ENCODE assay signal across 10 mouse cellular contexts in genomic region chr5:104407541-104408231, GRCm38 (mm10). TPM values are rescaled to one million over a fixed set of nuclear protein-coding genes. Genes with fewer than 3 reads are reported as not detected.
DNase-seq lines count a peak whose midpoint lies in the region; ATAC-seq lines count a peak whose summit lies in the region.
"Had no signal": no experiment of that assay in that cellular context is flagged by ENCODE, and none has a peak within 500 bp of the region (broad histone marks: within the 10 kb centered on the region; RNA-seq: fewer than 3 reads in every experiment).

No protein-coding gene starts in this region.

- H3K9ac ChIP-seq in kidney, embryonic 16.5 days (replicated peaks; ENCODE audit: low read length) = no peak overlapping the region
- no peak overlapping the region for H3K9ac ChIP-seq in embryonic facial prominence, embryonic 14.5 days (ENCODE audit: low read depth, low read length)
- H3K9ac ChIP-seq: midbrain, embryonic 12.5 days had no signal

- no peaks in the 10 kb centered on the region for H3K36me3 ChIP-seq in kidney, embryonic 16.5 days (ENCODE audit: insufficient read depth, low read length)
- H3K36me3 ChIP-seq in embryonic facial prominence, embryonic 14.5 days (ENCODE audit: control insufficient read depth, insufficient read depth, low read length) = no peaks in the 10 kb centered on the region
- H3K36me3 ChIP-seq: midbrain, embryonic 12.5 days had no signal

- H3K27ac ChIP-seq in kidney, embryonic 16.5 days (ENCODE audit: low read length) = peak overlapping the region; percentile 70
- peak overlapping the region; percentile 82 for H3K27ac ChIP-seq in embryonic facial prominence, embryonic 14.5 days (replicated peaks; ENCODE audit: low read depth, low read length)
- H3K27ac ChIP-seq: midbrain, embryonic 12.5 days had no signal

- no peak overlapping the region for H3K4me3 ChIP-seq in kidney, embryonic 16.5 days (ENCODE audit: low read length)
- no peak overlapping the region for H3K4me3 ChIP-seq in embryonic facial prominence, embryonic 14.5 days (ENCODE audit: low read depth, low read length)
- H3K4me3 ChIP-seq: midbrain, embryonic 12.5 days had no signal

- 54% methylated on average over 2 of the region's 2 CpGs for WGBS in kidney, embryonic 16.5 days
- 35% methylated on average over 2 of the region's 2 CpGs for WGBS in embryonic facial prominence, embryonic 14.5 days

- H3K4me2 ChIP-seq in kidney, embryonic 16.5 days (replicated peaks; ENCODE audit: low read depth, low read length) = no peak overlapping the region
- peak overlapping the region; percentile 8; the same call in 1 of the 2 replicates for H3K4me2 ChIP-seq in embryonic facial prominence, embryonic 14.5 days (ENCODE audit: low read depth, low read length)
- H3K4me2 ChIP-seq: midbrain, embryonic 12.5 days had no signal

- no peaks in the 10 kb centered on the region for H3K27me3 ChIP-seq in kidney, embryonic 16.5 days (ENCODE audit: insufficient read depth, low read length)
- H3K27me3 ChIP-seq in embryonic facial prominence, embryonic 14.5 days (replicated peaks; ENCODE audit: control insufficient read depth, insufficient read depth, low read length) = no peaks in the 10 kb centered on the region
- H3K27me3 ChIP-seq: midbrain, embryonic 12.5 days had no signal

- H3K9me3 ChIP-seq in kidney, embryonic 16.5 days (ENCODE audit: low read length) = no peaks in the 10 kb centered on the region
- H3K9me3 ChIP-seq in embryonic facial prominence, embryonic 14.5 days (ENCODE audit: control insufficient read depth, low read length) = no peaks in the 10 kb centered on the region
- H3K9me3 ChIP-seq: midbrain, embryonic 12.5 days had no signal

- no peaks in the 10 kb centered on the region for H3K4me1 ChIP-seq in kidney, embryonic 16.5 days (ENCODE audit: insufficient read depth, low read length)
- H3K4me1 ChIP-seq in embryonic facial prominence, embryonic 14.5 days (ENCODE audit: control insufficient read depth, insufficient read depth, low read length) = peaks cover 25% of the 10 kb centered on the region

- no peak for ATAC-seq in kidney, embryonic 16.5 days (ENCODE audit: low FRiP score, low TSS enrichment)
- ATAC-seq in embryonic facial prominence, embryonic 14.5 days (ENCODE audit: low read depth) = peak; percentile 58; the same call in 1 of the 2 replicates
- peak; percentile 87 for ATAC-seq in megakaryocyte progenitor cell, adult 5-6 weeks (replicated peaks; ENCODE audit: poor library complexity)
- no peak for ATAC-seq in inflammation-experienced regulatory T-cells, adult 6 months

- DNase-seq in kidney, adult 11 months = no peak
- DNase-seq in adipocyte (ENCODE audit: low spot score) = peak; percentile 92
- DNase-seq in embryonic facial prominence, embryonic 14.5 days (ENCODE audit: low spot score) = peak; percentile 78
- no peak for DNase-seq in urinary bladder, postnatal 25 days (ENCODE audit: low spot score)
- DNase-seq: cerebellum, adult 2 months; thymus, postnatal 36 days had no signal

RNA-seq across cellular contexts. Expression of gene Spp1, which starts 27.2 kb away (rescaled TPM):
- polyA plus RNA-seq in kidney, embryonic 16.5 days (2015; fragmentation: Nextera tagmentation; extraction: Ambion mirVana) = 167 and 243 TPM in 2 replicates
- 310 and 610 TPM in 2 replicates for polyA plus RNA-seq in embryonic facial prominence, embryonic 14.5 days (2014; fragmentation: Nextera tagmentation; extraction: Ambion mirVana)
- 9.5 and 10.5 TPM in 2 replicates for total RNA-seq in megakaryocyte progenitor cell, adult 5-6 weeks (2015)
- 4.7 and 5.9 TPM in 2 replicates for total RNA-seq in megakaryocyte progenitor cell, adult 5-6 weeks (2017)
- polyA plus RNA-seq in inflammation-experienced regulatory T-cells, adult 6 months (2017; shearing (Covaris generic)) = 1 to 10 TPM; 1.7 to 8.4 (median 2.4) TPM

RNA-seq across cellular contexts. Expression of gene Pkd2, which starts 51.6 kb away (rescaled TPM):
- 15.2 and 17.4 TPM in 2 replicates for polyA plus RNA-seq in kidney, embryonic 16.5 days (2015; fragmentation: Nextera tagmentation; extraction: Ambion mirVana)
- 25.9 and 27.6 TPM in 2 replicates for polyA plus RNA-seq in embryonic facial prominence, embryonic 14.5 days (2014; fragmentation: Nextera tagmentation; extraction: Ambion mirVana)
- total RNA-seq in megakaryocyte progenitor cell, adult 5-6 weeks (2015) = 2.3 and 2.4 TPM in 2 replicates
- total RNA-seq in megakaryocyte progenitor cell, adult 5-6 weeks (2017) = 2.0 and 3.8 TPM in 2 replicates
- under 1 TPM in 1 of 3 experiments, not detected in 2; 0.18 TPM for polyA plus RNA-seq in inflammation-experienced regulatory T-cells, adult 6 months (2017; shearing (Covaris generic))

Comparison
In these comparisons a context has a peak if more than half of its experiments do, and no peak if none do; other contexts are left out.
1. ATAC-seq: peak in embryonic facial prominence, embryonic 14.5 days (single experiment) and megakaryocyte progenitor cell, adult 5-6 weeks (single experiment); none in kidney, embryonic 16.5 days (single experiment) and inflammation-experienced regulatory T-cells, adult 6 months (single experiment).
2. DNase-seq: peak in adipocyte (single experiment) and embryonic facial prominence, embryonic 14.5 days (single experiment); none in kidney, adult 11 months (single experiment) and urinary bladder, postnatal 25 days (single experiment).
3. RNA of gene Spp1, which starts 27.2 kb away (polyA plus RNA-seq): 310 to 610 TPM in embryonic facial prominence, embryonic 14.5 days and 167 to 243 TPM in kidney, embryonic 16.5 days; 1.7 to 8.4 TPM in inflammation-experienced regulatory T-cells, adult 6 months; every median in the first group is over 10 times any median in the second.
4. RNA of gene Pkd2, which starts 51.6 kb away (polyA plus RNA-seq): 25.9 to 27.6 TPM in embryonic facial prominence, embryonic 14.5 days and 15.2 to 17.4 TPM in kidney, embryonic 16.5 days; 0.18 TPM in inflammation-experienced regulatory T-cells, adult 6 months; every median in the first group is over 10 times any median in the second.